Mouse (Mus musculus): ENCODE data around the gene Golt1b. TPM values are rescaled to one million over a fixed set of nuclear protein-coding genes. Genes with fewer than 3 reads are reported as not detected.
A peak's percentile ranks its signal among the peaks of the same experiment; 100 is the strongest.

The Golt1b gene
- 117 and 122 TPM in 2 replicates for polyA plus RNA-seq (2014; fragmentation: Nextera tagmentation; extraction: Ambion mirVana)

GRCm38 (mm10) chr6:142387011-142387754 is at the start of gene Golt1b, which contains the start of gene Recql:
TSS of gene Golt1b (plus strand) at chr6:142387221.
TSS of gene Recql (minus strand) at chr6:142387087.
- WGBS: under 1% methylated on average over 81 of the region's 87 CpGs
- Histone ChIP-seq H3K27ac (ENCODE audit: low read depth, low read length) (no peak within 1 kb of the TSS), H3K36me3 (ENCODE audit: control insufficient read depth, insufficient read depth, low read length) (no peaks in the 10 kb centered on the region), H3K4me2 (replicated peaks; ENCODE audit: low read depth, low read length) (peak within 1 kb of the TSS; percentile 76), H3K4me3 (ENCODE audit: low read depth, low read length) (peak within 1 kb of the TSS; percentile 98), H3K27me3 (ENCODE audit: control insufficient read depth, insufficient read depth, low read length) (no peaks in the 10 kb centered on the region), H3K9me3 (ENCODE audit: control insufficient read depth, low read length) (no peaks in the 10 kb centered on the region), H3K9ac (ENCODE audit: low read depth, low read length) (peak within 1 kb of the TSS; percentile 88), H3K4me1 (replicated peaks; ENCODE audit: control insufficient read depth, insufficient read depth, low read length) (no peaks in the 10 kb centered on the region)
- ATAC-seq (ENCODE audit: low FRiP score) (peak; percentile 100), DNase-seq (ENCODE audit: low spot score) (peak; percentile 99)

- H3K4me2 ChIP-seq (replicated peaks; ENCODE audit: low read depth, low read length): no peak overlapping the region
- WGBS: 82% methylated on average over 2 of the region's 2 CpGs
Measured at GRCm38 (mm10) chr6:142338961-142339360, 48.1 kb upstream of the Golt1b start.

GRCm38 (mm10) chr6:142339576-142339975 is 47.4 kb upstream of the Golt1b start:
- Histone ChIP-seq H3K9ac (ENCODE audit: low read depth, low read length) (no peak overlapping the region), H3K4me1 (replicated peaks; ENCODE audit: control insufficient read depth, insufficient read depth, low read length) (no peaks in the 10 kb centered on the region), H3K4me2 (replicated peaks; ENCODE audit: low read depth, low read length) (no peak overlapping the region), H3K27ac (ENCODE audit: low read depth, low read length) (no peak overlapping the region), H3K4me3 (ENCODE audit: low read depth, low read length) (no peak overlapping the region), H3K27me3 (ENCODE audit: control insufficient read depth, insufficient read depth, low read length) (no peaks in the 10 kb centered on the region), H3K36me3 (ENCODE audit: control insufficient read depth, insufficient read depth, low read length) (no peaks in the 10 kb centered on the region), H3K9me3 (ENCODE audit: control insufficient read depth, low read length) (no peaks in the 10 kb centered on the region)
- DNase-seq (ENCODE audit: low spot score) (no peak), ATAC-seq (ENCODE audit: low FRiP score) (no peak)
- 46% methylated on average over 2 of the region's 2 CpGs for WGBS

More at GRCm38 (mm10) chr6:142338961-142339360, 48.1 kb upstream of the Golt1b start:
- no peaks in the 10 kb centered on the region for H3K4me1 ChIP-seq (replicated peaks; ENCODE audit: control insufficient read depth, insufficient read depth, low read length)
- no peak for DNase-seq (ENCODE audit: low spot score)
- H3K9ac ChIP-seq (ENCODE audit: low read depth, low read length): no peak overlapping the region
- H3K27me3 ChIP-seq (ENCODE audit: control insufficient read depth, insufficient read depth, low read length): no peaks in the 10 kb centered on the region
- no peaks in the 10 kb centered on the region for H3K9me3 ChIP-seq (ENCODE audit: control insufficient read depth, low read length)
- no peak for ATAC-seq (ENCODE audit: low FRiP score)
- H3K27ac ChIP-seq (ENCODE audit: low read depth, low read length): no peak overlapping the region
- H3K36me3 ChIP-seq (ENCODE audit: control insufficient read depth, insufficient read depth, low read length): no peaks in the 10 kb centered on the region
- no peak overlapping the region for H3K4me3 ChIP-seq (ENCODE audit: low read depth, low read length)

- H3K9me3 ChIP-seq (ENCODE audit: control insufficient read depth, low read length): no peaks in the 10 kb centered on the region
- H3K4me3 ChIP-seq (ENCODE audit: low read depth, low read length): no peak overlapping the region
- H3K27ac ChIP-seq (ENCODE audit: low read depth, low read length): no peak overlapping the region
- H3K4me1 ChIP-seq (replicated peaks; ENCODE audit: control insufficient read depth, insufficient read depth, low read length): no peaks in the 10 kb centered on the region
- H3K36me3 ChIP-seq (ENCODE audit: control insufficient read depth, insufficient read depth, low read length): no peaks in the 10 kb centered on the region
- no peaks in the 10 kb centered on the region for H3K27me3 ChIP-seq (ENCODE audit: control insufficient read depth, insufficient read depth, low read length)
- peak; percentile 60 for DNase-seq (ENCODE audit: low spot score)
- H3K4me2 ChIP-seq (replicated peaks; ENCODE audit: low read depth, low read length): no peak overlapping the region
- no peak for ATAC-seq (ENCODE audit: low FRiP score)
- no peak overlapping the region for H3K9ac ChIP-seq (ENCODE audit: low read depth, low read length)
- WGBS: 73% methylated on average over 2 of the region's 2 CpGs
Measured at GRCm38 (mm10) chr6:142343561-142343960, 43.5 kb upstream of the Golt1b start.

GRCm38 (mm10) chr6:142345440-142346038 is 41.5 kb upstream of the Golt1b start, which contains the start of gene Pyroxd1:
TSS of gene Pyroxd1 (plus strand) at chr6:142345654.
- H3K9me3 ChIP-seq (ENCODE audit: control insufficient read depth, low read length): no peaks in the 10 kb centered on the region
- ATAC-seq (ENCODE audit: low FRiP score): peak; percentile 95
- peak within 1 kb of the TSS; percentile 75 for H3K4me3 ChIP-seq (ENCODE audit: low read depth, low read length)
- peak within 1 kb of the TSS; percentile 24 for H3K4me2 ChIP-seq (replicated peaks; ENCODE audit: low read depth, low read length)
- no peaks in the 10 kb centered on the region for H3K27me3 ChIP-seq (ENCODE audit: control insufficient read depth, insufficient read depth, low read length)
- under 1% methylated on average over 48 of the region's 48 CpGs for WGBS
- DNase-seq (ENCODE audit: low spot score): peak; percentile 94
- H3K36me3 ChIP-seq (ENCODE audit: control insufficient read depth, insufficient read depth, low read length): no peaks in the 10 kb centered on the region
- peak within 1 kb of the TSS; percentile 70 for H3K9ac ChIP-seq (ENCODE audit: low read depth, low read length)
- no peaks in the 10 kb centered on the region for H3K4me1 ChIP-seq (replicated peaks; ENCODE audit: control insufficient read depth, insufficient read depth, low read length)
- H3K27ac ChIP-seq (ENCODE audit: low read depth, low read length): peak within 1 kb of the TSS; percentile 51; the same call in 1 of the 2 replicates

GRCm38 (mm10) chr6:142346181-142347110 is 40.6 kb upstream of the Golt1b start:
- no peaks in the 10 kb centered on the region for H3K9me3 ChIP-seq (ENCODE audit: control insufficient read depth, low read length)
- no peaks in the 10 kb centered on the region for H3K27me3 ChIP-seq (ENCODE audit: control insufficient read depth, insufficient read depth, low read length)
- WGBS: 66% methylated on average over 12 of the region's 12 CpGs
- peak overlapping the region; percentile 75 for H3K4me3 ChIP-seq (ENCODE audit: low read depth, low read length)
- DNase-seq (ENCODE audit: low spot score) (no peak), ATAC-seq (ENCODE audit: low FRiP score) (no peak)
- H3K9ac ChIP-seq (ENCODE audit: low read depth, low read length): peak overlapping the region; percentile 70; the same call in 1 of the 2 replicates
- H3K4me1 ChIP-seq (replicated peaks; ENCODE audit: control insufficient read depth, insufficient read depth, low read length): no peaks in the 10 kb centered on the region
- H3K36me3 ChIP-seq (ENCODE audit: control insufficient read depth, insufficient read depth, low read length): no peaks in the 10 kb centered on the region
- no peak overlapping the region for H3K27ac ChIP-seq (ENCODE audit: low read depth, low read length)
- H3K4me2 ChIP-seq (replicated peaks; ENCODE audit: low read depth, low read length): peak overlapping the region; percentile 24

- DNase-seq (ENCODE audit: low spot score) (no peak), ATAC-seq (ENCODE audit: low FRiP score) (no peak)
- Histone ChIP-seq H3K4me2 (replicated peaks; ENCODE audit: low read depth, low read length) (no peak overlapping the region), H3K4me1 (replicated peaks; ENCODE audit: control insufficient read depth, insufficient read depth, low read length) (no peaks in the 10 kb centered on the region), H3K36me3 (ENCODE audit: control insufficient read depth, insufficient read depth, low read length) (no peaks in the 10 kb centered on the region), H3K9me3 (ENCODE audit: control insufficient read depth, low read length) (no peaks in the 10 kb centered on the region), H3K9ac (ENCODE audit: low read depth, low read length) (no peak overlapping the region), H3K4me3 (ENCODE audit: low read depth, low read length) (no peak overlapping the region), H3K27ac (ENCODE audit: low read depth, low read length) (no peak overlapping the region), H3K27me3 (ENCODE audit: control insufficient read depth, insufficient read depth, low read length) (no peaks in the 10 kb centered on the region)
- 93% methylated on average over 11 of the region's 11 CpGs for WGBS
Measured at GRCm38 (mm10) chr6:142347431-142348385, 39.3 kb upstream of the Golt1b start.

All from hindbrain, embryonic 11.5 days (tissue).